In genomic region chr1:37302801-37303200, GRCm38 (mm10) we compare ENCODE assay signal across 9 mouse cellular contexts.
"Had no signal": no experiment of that assay in that cellular context is flagged by ENCODE, and none has a peak within 500 bp of the region (broad histone marks: within the 10 kb centered on the region; RNA-seq: fewer than 3 reads in every experiment).

No protein-coding gene starts in this region.

- ATAC-seq: liver, postnatal 0 days; midbrain, embryonic 13.5 days had no signal

- DNase-seq: kidney, adult 8-10 months; kidney, postnatal 36 days; liver; liver, embryonic 13.5 days; liver, postnatal 0 days; lung, postnatal 14 days; thymus, adult 18-20 months; thymus, postnatal 14 days had no signal
